Mouse (Mus musculus): Measurements from ENCODE around the gene Bach2. TPM values are rescaled to one million over a fixed set of nuclear protein-coding genes. Genes with fewer than 3 reads are reported as not detected.

The Bach2 gene
- polyA plus RNA-seq, 1 experiment from 2014 or later: 8.8 TPM

DNA sequence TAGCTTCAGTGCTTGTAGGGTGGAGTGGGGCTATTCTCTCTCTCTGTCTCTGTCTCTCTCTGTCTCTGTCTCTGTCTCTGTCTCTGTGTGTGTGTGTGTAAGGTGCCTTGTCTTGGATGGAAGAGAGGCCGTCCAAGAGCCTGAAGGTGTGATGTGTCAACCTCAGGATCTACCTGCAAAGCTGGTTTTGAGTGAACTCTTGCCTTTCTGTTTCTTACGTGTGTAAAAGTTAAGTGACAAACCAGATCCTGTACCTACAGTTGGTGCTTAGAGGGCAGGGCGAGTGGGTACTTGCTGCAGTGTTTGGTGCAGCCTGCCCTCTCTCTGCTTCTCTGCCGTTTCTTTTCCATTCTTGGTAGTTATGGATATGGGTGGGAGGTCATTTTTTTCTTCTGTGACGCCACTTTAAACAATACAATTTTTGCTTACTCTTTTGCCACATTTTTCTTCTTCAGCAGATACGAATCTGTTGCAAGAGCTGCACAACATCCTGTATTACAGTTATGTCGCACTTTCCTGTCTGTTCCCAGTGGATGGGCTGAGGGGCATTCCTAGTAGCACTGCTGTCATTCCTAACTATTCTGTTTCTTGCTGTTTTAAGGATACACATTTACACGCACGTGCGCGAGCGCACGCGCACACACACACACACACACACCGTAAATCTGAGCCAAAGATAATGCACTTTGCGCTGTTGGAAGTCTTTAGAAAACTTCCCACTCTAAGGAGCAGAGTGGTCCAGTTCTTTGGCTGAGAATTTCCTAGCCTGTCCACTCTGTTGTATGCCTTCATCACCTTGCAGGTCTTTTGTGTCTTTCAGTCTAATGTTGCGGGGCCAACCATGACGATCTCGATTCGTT, 24.5 kb downstream of the Bach2 start:
- Histone ChIP-seq H3K27ac (0 out of 2 replicates have a peak overlapping the region, but pooled peaks have one; percentile 3), H3K27me3 (ENCODE audit: insufficient read depth, poor library complexity, severe bottlenecking) (no peaks in the 10 kb centered on the region), H3K9me3 (no peaks in the 10 kb centered on the region), H3K4me1 (peaks cover 63% of the 10 kb centered on the region), H3K4me3 (no peak overlapping the region), H3K36me3 (no peaks in the 10 kb centered on the region)
- 86% methylated on average over 20 of the region's 20 CpGs for WGBS
- peak; percentile 57 for DNase-seq (ENCODE audit: low spot score)

GRCm38 (mm10) chr4:32263685-32264038, 25.1 kb downstream of the Bach2 start:
- no peaks in the 10 kb centered on the region for H3K27me3 ChIP-seq (ENCODE audit: insufficient read depth, poor library complexity, severe bottlenecking)
- H3K4me1 ChIP-seq: peaks cover 60% of the 10 kb centered on the region
- H3K4me3 ChIP-seq: no peak overlapping the region
- 67% methylated on average over 10 of the region's 10 CpGs for WGBS
- H3K9me3 ChIP-seq: no peaks in the 10 kb centered on the region
- no peaks in the 10 kb centered on the region for H3K36me3 ChIP-seq
- 0 out of 2 replicates have a peak overlapping the region, but pooled peaks have one; percentile 3 for H3K27ac ChIP-seq
- DNase-seq (ENCODE audit: low spot score): peak; percentile 45

- 36% methylated on average over 8 of the region's 8 CpGs for WGBS
- H3K27me3 ChIP-seq (ENCODE audit: insufficient read depth, poor library complexity, severe bottlenecking): no peaks in the 10 kb centered on the region
Observed at GRCm38 (mm10) chr4:32264892-32265291, 26.3 kb downstream of the Bach2 start.

DNA sequence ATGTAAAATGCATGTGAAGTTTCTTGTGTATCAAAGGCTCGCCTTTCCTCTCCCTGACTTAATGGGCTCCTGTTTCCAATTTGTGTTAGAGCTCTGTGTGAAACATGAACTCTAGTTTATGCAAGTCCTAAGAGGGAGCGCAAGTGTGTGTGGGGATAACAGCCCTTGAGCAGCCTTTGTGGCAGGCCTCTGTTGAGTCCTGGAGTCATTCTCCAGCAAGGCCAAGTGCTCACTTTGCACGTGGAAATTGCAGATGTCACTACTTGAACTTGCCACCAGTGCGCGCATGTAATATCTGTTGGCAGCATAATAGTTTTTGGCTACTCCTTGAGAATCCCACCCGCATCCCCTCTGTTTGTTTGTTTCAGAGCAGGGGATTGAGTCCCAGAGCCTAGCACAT, 28.1 kb downstream of the Bach2 start:
- H3K4me3 ChIP-seq: no peak overlapping the region
- H3K4me1 ChIP-seq: peaks cover 41% of the 10 kb centered on the region
- WGBS: 65% methylated on average over 6 of the region's 6 CpGs
- no peaks in the 10 kb centered on the region for H3K36me3 ChIP-seq
- no peak overlapping the region; the same call in 1 of the 2 replicates for H3K27ac ChIP-seq
- no peaks in the 10 kb centered on the region for H3K9me3 ChIP-seq
- H3K27me3 ChIP-seq (ENCODE audit: insufficient read depth, poor library complexity, severe bottlenecking): no peaks in the 10 kb centered on the region
- DNase-seq (ENCODE audit: low spot score): no peak

More at GRCm38 (mm10) chr4:32264892-32265291, 26.3 kb downstream of the Bach2 start:
- no peaks in the 10 kb centered on the region for H3K9me3 ChIP-seq
- H3K36me3 ChIP-seq: no peaks in the 10 kb centered on the region
- peak; percentile 75 for DNase-seq (ENCODE audit: low spot score)
- H3K4me3 ChIP-seq: no peak overlapping the region
- peaks cover 48% of the 10 kb centered on the region for H3K4me1 ChIP-seq
- peak overlapping the region; percentile 65 for H3K27ac ChIP-seq

- WGBS: 89% methylated on average over 1 of the region's 1 CpGs
- no peaks in the 10 kb centered on the region for H3K9me3 ChIP-seq
Observed at GRCm38 (mm10) chr4:32268042-32268441, 29.4 kb downstream of the Bach2 start.

DNA sequence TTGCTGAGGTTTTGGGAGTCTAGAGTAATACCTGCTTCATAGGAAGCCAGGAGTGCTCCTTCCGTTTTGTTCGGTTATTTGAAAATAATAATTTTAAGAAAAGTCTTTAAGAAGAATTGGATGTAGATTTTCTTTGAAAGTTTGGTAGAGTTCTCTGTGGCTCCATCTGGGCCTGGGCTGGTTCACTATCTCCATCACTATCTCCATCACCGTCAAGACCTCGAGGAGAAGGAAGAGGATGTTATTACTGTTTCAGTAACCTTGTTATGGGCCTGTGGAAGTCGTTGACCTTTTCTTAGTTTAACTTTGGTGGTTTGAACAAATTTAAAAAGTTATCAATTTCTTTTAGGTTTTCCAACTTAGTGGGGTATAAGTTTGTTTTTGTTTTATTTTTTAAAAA, 33.8 kb downstream of the Bach2 start:
- no peaks in the 10 kb centered on the region for H3K9me3 ChIP-seq
- no peak overlapping the region for H3K4me3 ChIP-seq
- no peak overlapping the region for H3K27ac ChIP-seq
- H3K27me3 ChIP-seq (ENCODE audit: insufficient read depth, poor library complexity, severe bottlenecking): no peaks in the 10 kb centered on the region
- 81% methylated on average over 5 of the region's 5 CpGs for WGBS
- no peak for DNase-seq (ENCODE audit: low spot score)
- no peaks in the 10 kb centered on the region for H3K36me3 ChIP-seq
- H3K4me1 ChIP-seq: no peaks in the 10 kb centered on the region

More at GRCm38 (mm10) chr4:32268042-32268441, 29.4 kb downstream of the Bach2 start:
- H3K4me1 ChIP-seq: peaks cover 39% of the 10 kb centered on the region
- no peaks in the 10 kb centered on the region for H3K27me3 ChIP-seq (ENCODE audit: insufficient read depth, poor library complexity, severe bottlenecking)
- H3K36me3 ChIP-seq: no peaks in the 10 kb centered on the region
- H3K4me3 ChIP-seq: no peak overlapping the region
- H3K27ac ChIP-seq: no peak overlapping the region
- no peak for DNase-seq (ENCODE audit: low spot score)

DNA sequence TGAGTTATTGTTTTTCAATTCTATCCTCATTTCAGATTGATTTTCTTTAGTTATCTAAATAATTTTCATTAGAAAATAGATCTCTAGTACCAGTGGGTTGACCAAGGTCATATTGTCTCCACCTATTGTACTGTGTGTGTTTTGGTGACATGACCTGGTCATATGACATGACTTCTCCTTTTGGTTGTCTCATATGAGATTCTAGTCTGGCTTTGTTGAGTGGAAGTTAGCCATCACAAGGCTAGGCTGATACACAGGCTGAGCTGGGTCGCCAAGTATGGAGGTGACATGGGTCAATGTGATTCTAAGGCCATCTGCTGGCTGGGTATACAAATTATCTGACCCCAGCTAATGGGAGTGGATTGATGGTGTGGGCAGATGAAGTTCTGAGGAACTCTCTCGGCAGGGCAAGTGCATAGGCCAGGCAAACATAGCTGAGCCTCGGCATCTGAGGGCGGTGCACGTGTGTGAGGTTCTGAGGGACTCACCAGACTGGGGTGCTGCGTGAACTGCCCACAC, 36.2 kb downstream of the Bach2 start:
- Histone ChIP-seq H3K27me3 (ENCODE audit: insufficient read depth, poor library complexity, severe bottlenecking) (no peaks in the 10 kb centered on the region), H3K27ac (no peak overlapping the region), H3K9me3 (no peaks in the 10 kb centered on the region), H3K4me1 (peaks cover 2% of the 10 kb centered on the region; the same call in 1 of the 2 replicates), H3K4me3 (no peak overlapping the region), H3K36me3 (no peaks in the 10 kb centered on the region)
- WGBS: 84% methylated on average over 6 of the region's 6 CpGs
- no peak for DNase-seq (ENCODE audit: low spot score)

- no peak overlapping the region for H3K4me3 ChIP-seq
- H3K9me3 ChIP-seq: no peaks in the 10 kb centered on the region
- no peaks in the 10 kb centered on the region for H3K27me3 ChIP-seq (ENCODE audit: insufficient read depth, poor library complexity, severe bottlenecking)
- H3K27ac ChIP-seq: peak overlapping the region; percentile 52; the same call in 1 of the 2 replicates
- no peak for DNase-seq (ENCODE audit: low spot score)
- H3K4me1 ChIP-seq: peaks cover 7% of the 10 kb centered on the region
- WGBS: 92% methylated on average over 1 of the region's 1 CpGs
- no peaks in the 10 kb centered on the region for H3K36me3 ChIP-seq
Observed at GRCm38 (mm10) chr4:32279842-32280241, 41.2 kb downstream of the Bach2 start.

GRCm38 (mm10) chr4:32280401-32280800, 41.8 kb downstream of the Bach2 start:
- 61% methylated on average over 6 of the region's 6 CpGs for WGBS
- DNase-seq (ENCODE audit: low spot score): no peak
- no peak overlapping the region for H3K4me3 ChIP-seq

DNA sequence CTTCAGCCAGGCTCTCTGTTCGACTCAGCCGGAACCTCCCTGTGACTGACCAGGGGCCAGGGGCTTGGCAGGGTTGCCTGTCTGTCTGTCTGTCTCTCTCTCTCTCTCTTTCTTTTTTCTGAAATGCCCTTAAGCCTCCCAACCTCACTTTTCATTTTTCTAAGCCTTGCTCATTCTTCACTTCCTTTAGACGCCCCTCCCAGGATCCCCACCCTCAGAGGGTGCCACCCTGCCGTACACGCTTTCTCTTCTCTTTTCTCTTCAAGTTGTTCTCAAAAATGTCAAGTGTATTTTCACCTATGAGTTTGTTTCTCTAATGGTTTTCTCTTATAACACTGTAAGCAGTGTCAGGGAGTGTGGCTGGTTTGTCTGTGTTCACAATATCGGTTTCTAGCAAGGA, 42.7 kb downstream of the Bach2 start:
- Histone ChIP-seq H3K27me3 (ENCODE audit: insufficient read depth, poor library complexity, severe bottlenecking) (no peaks in the 10 kb centered on the region), H3K4me3 (no peak overlapping the region), H3K36me3 (no peaks in the 10 kb centered on the region), H3K9me3 (no peaks in the 10 kb centered on the region), H3K27ac (no peak overlapping the region), H3K4me1 (peaks cover 7% of the 10 kb centered on the region)
- no peak for DNase-seq (ENCODE audit: low spot score)
- WGBS: 79% methylated on average over 6 of the region's 6 CpGs

More at GRCm38 (mm10) chr4:32280401-32280800, 41.8 kb downstream of the Bach2 start:
- Histone ChIP-seq H3K27ac (no peak overlapping the region), H3K27me3 (ENCODE audit: insufficient read depth, poor library complexity, severe bottlenecking) (no peaks in the 10 kb centered on the region), H3K36me3 (no peaks in the 10 kb centered on the region), H3K9me3 (no peaks in the 10 kb centered on the region), H3K4me1 (peaks cover 7% of the 10 kb centered on the region)

DNA sequence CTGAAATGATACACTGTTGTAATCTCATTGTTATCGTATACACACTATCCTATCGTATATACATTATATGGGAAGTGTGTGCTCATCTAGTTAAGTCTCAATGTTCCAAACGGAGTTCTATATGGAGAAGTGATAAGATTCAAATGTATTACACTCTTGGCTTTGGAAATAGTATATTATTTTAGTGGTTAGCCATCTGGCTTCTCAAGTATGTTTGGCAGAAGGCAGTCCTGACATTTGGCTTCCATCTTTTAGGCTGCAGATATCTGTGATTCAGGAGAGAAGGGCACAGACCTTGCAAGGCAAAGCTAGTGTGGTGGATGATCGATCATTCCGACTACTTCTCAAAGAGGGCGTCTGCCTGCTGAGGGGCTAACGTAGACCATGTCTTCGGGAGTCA, 47.8 kb downstream of the Bach2 start:
- 83% methylated on average over 8 of the region's 8 CpGs for WGBS
- no peaks in the 10 kb centered on the region for H3K36me3 ChIP-seq
- no peaks in the 10 kb centered on the region for H3K9me3 ChIP-seq
- H3K27ac ChIP-seq: no peak overlapping the region
- H3K4me1 ChIP-seq: peaks cover 43% of the 10 kb centered on the region
- no peak for DNase-seq (ENCODE audit: low spot score)
- H3K27me3 ChIP-seq (ENCODE audit: insufficient read depth, poor library complexity, severe bottlenecking): no peaks in the 10 kb centered on the region
- no peak overlapping the region for H3K4me3 ChIP-seq

DNA sequence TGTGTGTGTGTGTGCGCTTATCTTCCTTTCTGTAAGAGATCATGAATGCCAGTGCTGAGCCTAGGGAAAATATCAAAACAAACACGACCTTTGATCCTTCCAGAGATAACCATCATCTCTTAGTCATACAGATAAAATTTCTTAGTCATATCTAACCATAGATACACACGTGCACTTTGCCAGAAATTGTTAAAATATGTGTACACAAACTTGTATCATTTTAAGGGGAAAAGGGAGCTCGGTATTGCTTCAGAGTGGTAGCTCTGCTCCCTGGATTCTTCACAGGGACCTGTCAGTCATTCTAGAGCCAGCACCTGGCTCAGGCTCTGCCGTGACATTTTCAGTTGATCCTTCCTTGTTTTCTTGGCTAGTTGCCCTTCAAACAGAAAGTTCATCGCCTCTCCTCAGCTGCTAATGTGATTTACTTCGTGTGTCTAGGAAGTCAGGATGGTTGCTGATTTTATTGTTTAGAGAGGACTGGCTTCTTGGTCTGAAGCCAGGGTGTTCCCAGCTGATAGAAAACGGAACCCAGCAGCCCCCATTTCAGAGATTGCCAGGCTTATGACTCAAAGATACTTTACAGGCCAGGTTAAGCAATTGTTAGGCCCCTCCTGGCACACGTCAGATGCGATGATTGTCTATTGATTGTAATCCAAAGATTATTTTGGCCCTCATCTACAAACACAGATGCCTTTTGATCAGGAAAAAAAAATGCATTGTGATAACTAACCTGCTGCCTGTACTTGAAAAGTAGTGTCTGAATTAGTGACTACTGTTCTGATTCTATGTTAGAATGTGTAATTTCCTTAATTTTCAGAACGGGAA, 49.6 kb downstream of the Bach2 start:
- Histone ChIP-seq H3K4me3 (no peak overlapping the region), H3K36me3 (no peaks in the 10 kb centered on the region), H3K4me1 (peaks cover 47% of the 10 kb centered on the region), H3K27me3 (ENCODE audit: insufficient read depth, poor library complexity, severe bottlenecking) (no peaks in the 10 kb centered on the region), H3K9me3 (no peaks in the 10 kb centered on the region), H3K27ac (0 out of 2 replicates have a peak overlapping the region, but pooled peaks have one; percentile 7)
- WGBS: 33% methylated on average over 11 of the region's 11 CpGs
- no peak for DNase-seq (ENCODE audit: low spot score)

GRCm38 (mm10) chr4:32289845-32290244, 51.2 kb downstream of the Bach2 start:
- Histone ChIP-seq H3K4me1 (peaks cover 47% of the 10 kb centered on the region), H3K36me3 (no peaks in the 10 kb centered on the region), H3K9me3 (no peaks in the 10 kb centered on the region), H3K4me3 (no peak overlapping the region), H3K27me3 (ENCODE audit: insufficient read depth, poor library complexity, severe bottlenecking) (no peaks in the 10 kb centered on the region), H3K27ac (peak overlapping the region; percentile 68; the same call in 1 of the 2 replicates)
- DNase-seq (ENCODE audit: low spot score): no peak
- 40% methylated on average over 6 of the region's 6 CpGs for WGBS
